Mouse (Mus musculus) small intestine, adult 2 months (tissue): Measurements from ENCODE around the gene Krt73. TPM values are rescaled to one million over a fixed set of nuclear protein-coding genes. Genes with fewer than 3 reads are reported as not detected.

Experiments
- H3K27ac ChIP-seq: fragments of 200-500 bp; 2 replicates; pipeline ENCODE4 v1.5.1; 2012; ENCODE audit warnings: low read depth, low read length, control low read depth, inconsistent platforms; ENCODE audit not compliant: insufficient read depth
- H3K27me3 ChIP-seq: fragments of 200-500 bp; 2 replicates; pipeline ENCODE4 v1.6.1; 2012; ENCODE audit warnings: mild to moderate bottlenecking, moderate library complexity, low read length, inconsistent platforms; ENCODE audit not compliant: control insufficient read depth, insufficient read depth
- H3K36me3 ChIP-seq: fragments of 200-500 bp; 2 replicates; pipeline ENCODE4 v1.6.1; 2012; ENCODE audit warnings: mild to moderate bottlenecking, low read length, control low read depth, inconsistent platforms; ENCODE audit not compliant: control insufficient read depth, insufficient read depth
- H3K4me1 ChIP-seq: fragments of 200-500 bp; 2 replicates; pipeline ENCODE4 v1.6.1; 2012; ENCODE audit warnings: low read length, inconsistent platforms, mixed read lengths; ENCODE audit not compliant: control insufficient read depth, insufficient read depth, insufficient read length
- H3K4me3 ChIP-seq: fragments of 200-500 bp; 2 replicates; pipeline ENCODE4 v1.5.1; 2012; ENCODE audit warnings: low read depth, mild to moderate bottlenecking, control low read depth, inconsistent platforms, low read length, moderate library complexity
- CTCF ChIP-seq: fragments of 200-500 bp; IDR thresholded peaks from 2 replicates; pipeline ENCODE4 v1.5.1; 2012; ENCODE audit warnings: low read depth, mild to moderate bottlenecking, control low read depth, inconsistent platforms, low read length, moderate library complexity, mixed read lengths; ENCODE audit not compliant: insufficient replicate concordance, insufficient read length; ENCODE audit errors: extremely low read depth
- POLR2A ChIP-seq: fragments of 200-500 bp; IDR thresholded peaks from 2 replicates; pipeline ENCODE4 v1.6.1; 2012; ENCODE audit warnings: low read depth, mild to moderate bottlenecking, control low read depth, inconsistent platforms, low read length, moderate library complexity
- WGBS: fragments of 180-500 bp; shearing (Covaris S2); methylation state at CpG from one replicate; pipeline ENCODE4 v1.1.7; 2018; 5-methylcytosine and 5-hydroxymethylcytosine counted together
- polyA plus RNA-seq: library from polyadenylated mRNA; depleted of rRNA; stranded (reverse); fragments of >200 nt; gene quantifications from 2 replicates; pipeline ENCODE4 v1.2.3, GENCODE M21; 2012; rRNA removed

Krt73 gene
- not detected in 2 replicates for polyA plus RNA-seq

GRCm38 (mm10) chr15:101802296-101802835 is at the start of gene Krt73:
TSS of gene Krt73 (minus strand) at chr15:101802346.
- no peaks in the 10 kb centered on the region; the same call in 1 of the 2 replicates for H3K27me3 ChIP-seq

GRCm38 (mm10) chr15:101850694-101851093 is 48.5 kb upstream of the Krt73 start, which contains the start of gene Krt1:
TSS of gene Krt1 (minus strand) at chr15:101850794.
- no peak within 1 kb of the TSS for H3K4me3 ChIP-seq
- no peak for TF ChIP-seq POLR2A
- no peak for TF ChIP-seq CTCF
- peaks cover 13% of the 10 kb centered on the region for H3K27me3 ChIP-seq
- no peak within 1 kb of the TSS for H3K27ac ChIP-seq
- 36% methylated on average over 6 of the region's 6 CpGs for WGBS
- H3K36me3 ChIP-seq = no peaks in the 10 kb centered on the region
- no peaks in the 10 kb centered on the region; the same call in 1 of the 2 replicates for H3K4me1 ChIP-seq

More at GRCm38 (mm10) chr15:101802296-101802835, at the start of gene Krt73:
- no peak for TF ChIP-seq CTCF
- no peak for TF ChIP-seq POLR2A
- H3K36me3 ChIP-seq = no peaks in the 10 kb centered on the region
- no peaks in the 10 kb centered on the region for H3K4me1 ChIP-seq
- no peak within 1 kb of the TSS for H3K4me3 ChIP-seq
- 77% methylated on average over 6 of the region's 6 CpGs for WGBS
- no peak within 1 kb of the TSS for H3K27ac ChIP-seq

- 2% methylated on average over 34 of the region's 37 CpGs for WGBS
- H3K4me1 ChIP-seq = no peaks in the 10 kb centered on the region; the same call in 1 of the 2 replicates
- TF ChIP-seq CTCF (no peak), POLR2A (no peak)
- H3K27me3 ChIP-seq = peaks cover 22% of the 10 kb centered on the region
- H3K4me3 ChIP-seq = peak overlapping the region; percentile 37
- H3K36me3 ChIP-seq = no peaks in the 10 kb centered on the region
- H3K27ac ChIP-seq = no peak overlapping the region
Observed at GRCm38 (mm10) chr15:101845971-101846403, 43.8 kb upstream of the Krt73 start.

GRCm38 (mm10) chr15:101843192-101843591 is 41.0 kb upstream of the Krt73 start:
- 40% methylated on average over 9 of the region's 9 CpGs for WGBS

GRCm38 (mm10) chr15:101834784-101835328 is 32.7 kb upstream of the Krt73 start:
- Histone ChIP-seq H3K27me3 (0 out of 2 replicates have a peak, but pooled peaks cover 3% of the 10 kb centered on the region), H3K4me1 (no peaks in the 10 kb centered on the region), H3K4me3 (no peak overlapping the region), H3K27ac (no peak overlapping the region), H3K36me3 (no peaks in the 10 kb centered on the region)
- TF ChIP-seq CTCF (no peak), POLR2A (no peak)
- WGBS = 39% methylated on average over 5 of the region's 5 CpGs

More at GRCm38 (mm10) chr15:101843192-101843591, 41.0 kb upstream of the Krt73 start:
- Histone ChIP-seq H3K27ac (no peak overlapping the region), H3K27me3 (peaks cover 22% of the 10 kb centered on the region), H3K36me3 (no peaks in the 10 kb centered on the region), H3K4me1 (no peaks in the 10 kb centered on the region; the same call in 1 of the 2 replicates), H3K4me3 (no peak overlapping the region)
- TF ChIP-seq POLR2A (no peak), CTCF (no peak)

GRCm38 (mm10) chr15:101833131-101833530 is 31.0 kb upstream of the Krt73 start:
- WGBS = 44% methylated on average over 6 of the region's 6 CpGs
- no peaks in the 10 kb centered on the region for H3K36me3 ChIP-seq
- TF ChIP-seq POLR2A = no peak
- no peak for TF ChIP-seq CTCF

GRCm38 (mm10) chr15:101829441-101829840 is 27.3 kb upstream of the Krt73 start:
- H3K4me3 ChIP-seq = no peak overlapping the region
- H3K27me3 ChIP-seq = no peaks in the 10 kb centered on the region
- no peaks in the 10 kb centered on the region for H3K4me1 ChIP-seq
- H3K36me3 ChIP-seq = no peaks in the 10 kb centered on the region
- 57% methylated on average over 5 of the region's 5 CpGs for WGBS
- no peak overlapping the region for H3K27ac ChIP-seq
- TF ChIP-seq CTCF (no peak), POLR2A (no peak)

More at GRCm38 (mm10) chr15:101833131-101833530, 31.0 kb upstream of the Krt73 start:
- Histone ChIP-seq H3K4me1 (no peaks in the 10 kb centered on the region), H3K27me3 (0 out of 2 replicates have a peak, but pooled peaks cover 3% of the 10 kb centered on the region), H3K4me3 (no peak overlapping the region), H3K27ac (no peak overlapping the region)
